Mouse (Mus musculus): ENCODE data around the gene Ston2. TPM values are rescaled to one million over a fixed set of nuclear protein-coding genes. Genes with fewer than 3 reads are reported as not detected.

The Ston2 gene
- polyA plus RNA-seq (2012; ENCODE audit: insufficient read depth, low replicate concordance), result 77.2 and 85.3 TPM in 2 replicates

DNA sequence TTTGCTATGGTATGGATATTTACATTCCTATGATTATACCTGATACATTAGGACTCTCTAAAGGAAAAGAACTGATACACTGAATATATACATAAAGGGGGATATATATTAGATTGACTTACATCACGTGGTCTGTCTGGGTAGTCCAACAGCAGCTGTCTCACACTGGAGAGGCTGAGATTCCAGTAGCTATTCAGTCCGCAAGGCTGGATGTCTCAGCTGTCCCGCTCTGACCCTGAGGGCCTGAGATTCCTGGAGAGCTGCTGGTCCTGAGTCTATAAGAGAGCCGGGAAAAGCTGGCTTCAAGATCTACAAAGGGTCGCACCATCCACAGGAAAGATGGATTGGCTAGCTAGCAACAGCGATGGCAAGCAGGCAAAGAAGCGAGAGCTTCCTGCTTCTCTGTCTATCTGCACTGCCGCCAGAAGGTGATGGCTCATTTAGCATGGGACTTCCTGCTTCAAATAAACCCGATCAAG, at the start of gene Ston2:
Gene Ston2 (minus strand): TSS at position 429 of the 479 bp plus-strand sequence.
- Histone ChIP-seq H3K4me3 (replicated peaks) (no peak within 1 kb of the TSS), H3K36me3 (replicated peaks; ENCODE audit: low read length) (no peaks in the 10 kb centered on the region)
- no peak for TF ChIP-seq FLI1 (IDR thresholded peaks at IDR 0.05; ENCODE audit: low read length)
- no peak for TF ChIP-seq GATA1 (IDR thresholded peaks at IDR 0.05; ENCODE audit: borderline replicate concordance, low read length)

GRCm38 (mm10) chr12:91837401-91838065, 49.3 kb upstream of the Ston2 start:
- peaks cover 3% of the 10 kb centered on the region; the same call in 1 of the 2 replicates for H3K4me1 ChIP-seq
- peaks cover 100% of the 10 kb centered on the region for H3K36me3 ChIP-seq (replicated peaks; ENCODE audit: low read length)
- H3K9me3 ChIP-seq, result no peaks in the 10 kb centered on the region
- peak overlapping the region; percentile 35 for H3K4me3 ChIP-seq (replicated peaks)
- H3K27me3 ChIP-seq (replicated peaks), result no peaks in the 10 kb centered on the region
- TF ChIP-seq FLI1 (IDR thresholded peaks at IDR 0.05; ENCODE audit: low read length) (no peak), GATA1 (IDR thresholded peaks at IDR 0.05; ENCODE audit: borderline replicate concordance, low read length) (no peak)

More for the DNA sequence above, at the start of gene Ston2:
- Histone ChIP-seq H3K9me3 (no peaks in the 10 kb centered on the region), H3K27me3 (replicated peaks) (no peaks in the 10 kb centered on the region), H3K4me1 (peaks cover 62% of the 10 kb centered on the region)

DNA sequence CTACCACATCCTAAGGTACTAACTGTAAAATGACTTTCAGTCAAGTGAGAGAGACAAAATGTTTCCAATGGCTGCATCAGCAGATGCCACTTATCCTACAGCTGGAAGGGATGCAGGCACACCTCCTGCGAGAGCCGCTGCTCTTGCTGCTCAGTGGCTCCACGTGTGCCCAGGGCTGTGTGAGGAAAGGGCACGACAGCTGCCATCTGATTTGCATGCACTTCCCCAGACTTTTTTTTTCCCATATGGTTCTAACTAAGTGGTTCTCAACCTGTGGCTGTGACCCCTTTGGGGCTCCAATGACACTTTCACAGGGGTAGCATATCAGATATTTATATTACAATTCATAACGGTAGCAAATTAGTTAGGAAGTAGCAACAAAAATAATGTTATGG, 45.7 kb upstream of the Ston2 start:
- no peak for TF ChIP-seq FLI1 (IDR thresholded peaks at IDR 0.05; ENCODE audit: low read length)
- no peak for TF ChIP-seq GATA1 (IDR thresholded peaks at IDR 0.05; ENCODE audit: borderline replicate concordance, low read length)
- Histone ChIP-seq H3K27me3 (replicated peaks) (no peaks in the 10 kb centered on the region), H3K9me3 (no peaks in the 10 kb centered on the region), H3K36me3 (replicated peaks; ENCODE audit: low read length) (peaks cover 98% of the 10 kb centered on the region), H3K4me1 (peaks cover 3% of the 10 kb centered on the region; the same call in 1 of the 2 replicates), H3K4me3 (replicated peaks) (no peak overlapping the region)

DNA sequence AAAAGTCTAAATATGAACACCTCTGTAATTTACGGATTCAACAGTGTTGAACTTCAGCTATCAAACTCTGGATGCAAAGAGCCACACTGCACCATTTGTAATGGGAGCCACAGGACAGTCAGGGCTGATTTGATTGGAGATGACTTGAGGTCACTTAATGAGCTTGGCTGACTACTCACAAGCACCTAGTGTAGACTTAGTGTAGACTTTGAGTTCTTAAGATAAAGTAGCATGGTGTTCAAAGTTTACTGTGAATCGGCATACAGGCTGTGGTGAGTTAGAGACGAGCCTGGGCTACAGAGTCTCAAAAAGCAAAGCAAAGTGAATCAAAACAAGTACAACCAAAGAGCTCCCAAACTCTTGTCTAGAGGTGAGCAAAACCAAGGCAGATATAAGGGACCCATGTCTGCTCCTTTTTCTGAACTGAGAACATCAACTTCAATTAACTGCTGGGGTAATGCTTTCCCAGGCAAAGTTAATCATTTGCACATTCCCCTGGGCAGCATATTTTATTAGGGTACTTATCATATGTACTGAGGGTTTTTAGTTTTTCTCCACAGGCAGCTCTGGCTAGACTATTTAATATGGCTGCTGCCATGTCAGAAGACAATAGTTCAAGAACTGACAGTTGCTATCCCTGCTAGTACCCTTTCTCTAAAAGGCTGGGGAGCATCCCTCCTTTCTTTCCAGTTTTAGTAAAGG, 45.2 kb upstream of the Ston2 start:
- Histone ChIP-seq H3K36me3 (replicated peaks; ENCODE audit: low read length) (peaks cover 96% of the 10 kb centered on the region), H3K9me3 (no peaks in the 10 kb centered on the region), H3K4me1 (peaks cover 3% of the 10 kb centered on the region; the same call in 1 of the 2 replicates), H3K4me3 (replicated peaks) (no peak overlapping the region), H3K27me3 (replicated peaks) (no peaks in the 10 kb centered on the region)
- no peak for TF ChIP-seq FLI1 (IDR thresholded peaks at IDR 0.05; ENCODE audit: low read length)
- no peak for TF ChIP-seq GATA1 (IDR thresholded peaks at IDR 0.05; ENCODE audit: borderline replicate concordance, low read length)

DNA sequence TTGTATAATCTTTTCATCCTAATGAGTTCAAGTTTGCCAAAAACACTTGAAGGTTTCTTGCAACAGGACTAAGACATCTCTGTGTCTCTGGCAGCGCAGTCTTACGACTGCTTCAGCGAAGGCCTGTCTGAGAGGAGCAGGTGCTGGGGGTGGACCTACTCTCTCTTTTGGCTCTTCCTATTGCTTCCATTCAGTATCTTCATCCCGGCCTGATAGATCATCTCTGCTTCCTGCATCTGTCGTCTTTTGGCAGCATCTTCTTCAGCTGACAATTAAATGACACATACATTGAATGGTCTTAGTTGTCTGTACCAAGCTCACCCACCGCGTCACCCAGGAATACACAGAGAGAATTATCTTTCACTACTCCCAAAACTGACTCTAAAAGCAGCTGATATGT, 43.2 kb upstream of the Ston2 start:
- Histone ChIP-seq H3K9me3 (no peaks in the 10 kb centered on the region), H3K4me1 (no peaks in the 10 kb centered on the region), H3K4me3 (replicated peaks) (no peak overlapping the region), H3K27me3 (replicated peaks) (no peaks in the 10 kb centered on the region), H3K36me3 (replicated peaks; ENCODE audit: low read length) (peaks cover 96% of the 10 kb centered on the region)
- TF ChIP-seq GATA1 (IDR thresholded peaks at IDR 0.05; ENCODE audit: borderline replicate concordance, low read length) (no peak), FLI1 (IDR thresholded peaks at IDR 0.05; ENCODE audit: low read length) (no peak)

GRCm38 (mm10) chr12:91820461-91820860, 32.3 kb upstream of the Ston2 start:
- H3K9me3 ChIP-seq, result no peaks in the 10 kb centered on the region
- TF ChIP-seq FLI1 (IDR thresholded peaks at IDR 0.05; ENCODE audit: low read length) (no peak), GATA1 (IDR thresholded peaks at IDR 0.05; ENCODE audit: borderline replicate concordance, low read length) (no peak)
- H3K4me3 ChIP-seq (replicated peaks), result no peak overlapping the region
- H3K27me3 ChIP-seq (replicated peaks), result no peaks in the 10 kb centered on the region
- no peaks in the 10 kb centered on the region for H3K4me1 ChIP-seq
- H3K36me3 ChIP-seq (replicated peaks; ENCODE audit: low read length), result peaks cover 96% of the 10 kb centered on the region

- H3K27me3 ChIP-seq (replicated peaks), result no peaks in the 10 kb centered on the region
- no peak overlapping the region for H3K4me3 ChIP-seq (replicated peaks)
- TF ChIP-seq GATA1 (IDR thresholded peaks at IDR 0.05; ENCODE audit: borderline replicate concordance, low read length) (no peak), FLI1 (IDR thresholded peaks at IDR 0.05; ENCODE audit: low read length) (no peak)
- no peaks in the 10 kb centered on the region for H3K9me3 ChIP-seq
- H3K4me1 ChIP-seq, result no peaks in the 10 kb centered on the region
- peaks cover 96% of the 10 kb centered on the region for H3K36me3 ChIP-seq (replicated peaks; ENCODE audit: low read length)
Observed at GRCm38 (mm10) chr12:91818726-91819125, 30.5 kb upstream of the Ston2 start.

- Histone ChIP-seq H3K4me3 (replicated peaks) (no peak overlapping the region), H3K27me3 (replicated peaks) (no peaks in the 10 kb centered on the region), H3K36me3 (replicated peaks; ENCODE audit: low read length) (peaks cover 96% of the 10 kb centered on the region), H3K4me1 (no peaks in the 10 kb centered on the region), H3K9me3 (no peaks in the 10 kb centered on the region)
- TF ChIP-seq GATA1 (IDR thresholded peaks at IDR 0.05; ENCODE audit: borderline replicate concordance, low read length), result no peak
- TF ChIP-seq FLI1 (IDR thresholded peaks at IDR 0.05; ENCODE audit: low read length), result no peak
Observed at GRCm38 (mm10) chr12:91815990-91816389, 27.8 kb upstream of the Ston2 start.

DNA sequence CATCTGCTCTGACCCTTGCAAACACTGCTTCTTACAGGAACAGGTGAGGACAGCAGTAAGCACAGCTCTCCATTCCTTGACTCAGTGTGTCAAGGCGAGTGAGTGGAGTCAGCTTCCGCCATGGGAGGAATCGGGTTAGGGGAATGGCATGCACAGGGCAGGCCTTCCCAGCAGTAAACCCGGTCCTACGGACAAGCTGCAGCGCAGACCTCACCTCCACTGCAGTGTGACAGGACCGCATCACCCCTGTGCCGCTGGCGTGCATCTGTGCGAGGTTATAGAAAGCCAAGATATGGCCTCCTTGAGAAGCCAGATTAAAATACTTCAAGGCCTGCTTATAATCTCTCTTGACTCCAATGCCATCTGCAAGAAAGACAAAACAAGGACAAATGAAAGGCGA, 27.4 kb upstream of the Ston2 start:
- no peaks in the 10 kb centered on the region for H3K4me1 ChIP-seq
- TF ChIP-seq FLI1 (IDR thresholded peaks at IDR 0.05; ENCODE audit: low read length), result no peak
- no peak for TF ChIP-seq GATA1 (IDR thresholded peaks at IDR 0.05; ENCODE audit: borderline replicate concordance, low read length)
- no peaks in the 10 kb centered on the region for H3K9me3 ChIP-seq
- no peaks in the 10 kb centered on the region for H3K27me3 ChIP-seq (replicated peaks)
- peaks cover 96% of the 10 kb centered on the region for H3K36me3 ChIP-seq (replicated peaks; ENCODE audit: low read length)
- no peak overlapping the region for H3K4me3 ChIP-seq (replicated peaks)

GRCm38 (mm10) chr12:91808911-91809310, 20.7 kb upstream of the Ston2 start:
- Histone ChIP-seq H3K36me3 (replicated peaks; ENCODE audit: low read length) (peaks cover 85% of the 10 kb centered on the region), H3K27me3 (replicated peaks) (no peaks in the 10 kb centered on the region), H3K4me3 (replicated peaks) (no peak overlapping the region), H3K9me3 (no peaks in the 10 kb centered on the region), H3K4me1 (peaks cover 11% of the 10 kb centered on the region)
- TF ChIP-seq FLI1 (IDR thresholded peaks at IDR 0.05; ENCODE audit: low read length), result no peak
